Mouse (Mus musculus): ENCODE data around the gene Smim15. TPM values are rescaled to one million over a fixed set of nuclear protein-coding genes. Genes with fewer than 3 reads are reported as not detected.

The Smim15 gene
- polyA plus RNA-seq, 1 experiment from 2014 or later, result 51.3 TPM

GRCm38 (mm10) chr13:108039902-108040301 is 4.3 kb upstream of the Smim15 start:
- no peak for ATAC-seq (ENCODE audit: insufficient number of reproducible peaks, insufficient read depth, low FRiP score, low TSS enrichment, low read depth)

GRCm38 (mm10) chr13:108040451-108040850 is 3.8 kb upstream of the Smim15 start:
- Histone ChIP-seq H3K4me1 (replicated peaks) (peaks cover 15% of the 10 kb centered on the region), H3K4me3 (replicated peaks) (no peak overlapping the region), H3K36me3 (no peaks in the 10 kb centered on the region), H3K4me2 (no peak overlapping the region), H3K9me3 (no peaks in the 10 kb centered on the region), H3K27me3 (no peaks in the 10 kb centered on the region), H3K27ac (no peak overlapping the region), H3K9ac (replicated peaks) (no peak overlapping the region)
- no peak for ATAC-seq (ENCODE audit: insufficient number of reproducible peaks, insufficient read depth, low FRiP score, low TSS enrichment, low read depth)
- 80% methylated on average over 3 of the region's 3 CpGs for WGBS

More at GRCm38 (mm10) chr13:108039902-108040301, 4.3 kb upstream of the Smim15 start:
- no peaks in the 10 kb centered on the region for H3K36me3 ChIP-seq
- no peaks in the 10 kb centered on the region for H3K27me3 ChIP-seq
- 73% methylated on average over 9 of the region's 9 CpGs for WGBS
- H3K9me3 ChIP-seq, result no peaks in the 10 kb centered on the region
- H3K9ac ChIP-seq (replicated peaks), result no peak overlapping the region
- H3K27ac ChIP-seq, result no peak overlapping the region
- no peak overlapping the region for H3K4me2 ChIP-seq
- H3K4me3 ChIP-seq (replicated peaks), result no peak overlapping the region
- peaks cover 12% of the 10 kb centered on the region for H3K4me1 ChIP-seq (replicated peaks)

GRCm38 (mm10) chr13:108041358-108041757 is 2.9 kb upstream of the Smim15 start:
- 11% methylated on average over 7 of the region's 7 CpGs for WGBS
- Histone ChIP-seq H3K9ac (replicated peaks) (no peak overlapping the region), H3K36me3 (0 out of 2 replicates have a peak, but pooled peaks cover 3% of the 10 kb centered on the region), H3K27ac (no peak overlapping the region), H3K4me3 (replicated peaks) (no peak overlapping the region), H3K4me1 (replicated peaks) (peaks cover 22% of the 10 kb centered on the region), H3K27me3 (no peaks in the 10 kb centered on the region), H3K4me2 (no peak overlapping the region), H3K9me3 (no peaks in the 10 kb centered on the region)
- ATAC-seq (ENCODE audit: insufficient number of reproducible peaks, insufficient read depth, low FRiP score, low TSS enrichment, low read depth), result no peak

GRCm38 (mm10) chr13:108043431-108044221 is 620 bp upstream of the Smim15 start:
- H3K27me3 ChIP-seq, result no peaks in the 10 kb centered on the region
- H3K4me3 ChIP-seq (replicated peaks), result peak overlapping the region; percentile 80
- peaks cover 22% of the 10 kb centered on the region for H3K4me1 ChIP-seq (replicated peaks)
- WGBS, result 5% methylated on average over 23 of the region's 23 CpGs
- H3K36me3 ChIP-seq, result peaks cover 17% of the 10 kb centered on the region
- H3K4me2 ChIP-seq, result peak overlapping the region; percentile 59
- peak overlapping the region; percentile 96 for H3K27ac ChIP-seq
- ATAC-seq (ENCODE audit: insufficient number of reproducible peaks, insufficient read depth, low FRiP score, low TSS enrichment, low read depth), result peak; percentile 44; the same call in 1 of the 2 replicates
- peak overlapping the region; percentile 97 for H3K9ac ChIP-seq (replicated peaks)
- no peaks in the 10 kb centered on the region for H3K9me3 ChIP-seq

- Histone ChIP-seq H3K4me1 (replicated peaks) (peaks cover 22% of the 10 kb centered on the region), H3K36me3 (peaks cover 17% of the 10 kb centered on the region), H3K4me3 (replicated peaks) (no peak overlapping the region), H3K9me3 (no peaks in the 10 kb centered on the region), H3K27ac (no peak overlapping the region), H3K27me3 (no peaks in the 10 kb centered on the region), H3K4me2 (no peak overlapping the region), H3K9ac (replicated peaks) (no peak overlapping the region)
- WGBS, result 87% methylated on average over 3 of the region's 3 CpGs
- ATAC-seq (ENCODE audit: insufficient number of reproducible peaks, insufficient read depth, low FRiP score, low TSS enrichment, low read depth), result no peak
These were observed 1.4 kb downstream of the Smim15 start for GRCm38 (mm10) chr13:108045646-108046045.

- Histone ChIP-seq H3K27ac (no peak overlapping the region), H3K36me3 (peaks cover 18% of the 10 kb centered on the region), H3K9ac (replicated peaks) (no peak overlapping the region), H3K4me1 (replicated peaks) (peaks cover 22% of the 10 kb centered on the region), H3K27me3 (no peaks in the 10 kb centered on the region), H3K9me3 (no peaks in the 10 kb centered on the region), H3K4me2 (no peak overlapping the region; the same call in 1 of the 2 replicates), H3K4me3 (replicated peaks) (no peak overlapping the region)
- ATAC-seq (ENCODE audit: insufficient number of reproducible peaks, insufficient read depth, low FRiP score, low TSS enrichment, low read depth), result no peak
- 88% methylated on average over 3 of the region's 3 CpGs for WGBS
These were observed 1.8 kb downstream of the Smim15 start for GRCm38 (mm10) chr13:108046071-108046470.

GRCm38 (mm10) chr13:108046891-108047290 is 2.6 kb downstream of the Smim15 start:
- no peak for ATAC-seq (ENCODE audit: insufficient number of reproducible peaks, insufficient read depth, low FRiP score, low TSS enrichment, low read depth)
- Histone ChIP-seq H3K4me1 (replicated peaks) (peaks cover 22% of the 10 kb centered on the region), H3K27ac (no peak overlapping the region), H3K27me3 (no peaks in the 10 kb centered on the region), H3K36me3 (peaks cover 20% of the 10 kb centered on the region), H3K4me3 (replicated peaks) (no peak overlapping the region), H3K9ac (replicated peaks) (no peak overlapping the region), H3K4me2 (no peak overlapping the region), H3K9me3 (no peaks in the 10 kb centered on the region)
- 69% methylated on average over 6 of the region's 6 CpGs for WGBS

- Histone ChIP-seq H3K27ac (no peak overlapping the region), H3K36me3 (peaks cover 20% of the 10 kb centered on the region), H3K4me3 (replicated peaks) (no peak overlapping the region), H3K9ac (replicated peaks) (no peak overlapping the region), H3K9me3 (no peaks in the 10 kb centered on the region), H3K4me2 (no peak overlapping the region), H3K4me1 (replicated peaks) (peaks cover 20% of the 10 kb centered on the region), H3K27me3 (no peaks in the 10 kb centered on the region)
- 89% methylated on average over 6 of the region's 6 CpGs for WGBS
- ATAC-seq (ENCODE audit: insufficient number of reproducible peaks, insufficient read depth, low FRiP score, low TSS enrichment, low read depth), result no peak
These were observed 3.1 kb downstream of the Smim15 start for GRCm38 (mm10) chr13:108047364-108047763.

- Histone ChIP-seq H3K27me3 (no peaks in the 10 kb centered on the region), H3K27ac (no peak overlapping the region), H3K9ac (replicated peaks) (no peak overlapping the region), H3K4me1 (replicated peaks) (0 out of 2 replicates have a peak, but pooled peaks cover 8% of the 10 kb centered on the region), H3K4me3 (replicated peaks) (no peak overlapping the region), H3K9me3 (no peaks in the 10 kb centered on the region), H3K36me3 (no peaks in the 10 kb centered on the region), H3K4me2 (no peak overlapping the region)
- WGBS, result 76% methylated on average over 3 of the region's 3 CpGs
- no peak for ATAC-seq (ENCODE audit: insufficient number of reproducible peaks, insufficient read depth, low FRiP score, low TSS enrichment, low read depth)
These were observed 12.7 kb downstream of the Smim15 start for GRCm38 (mm10) chr13:108056896-108057295.

- Histone ChIP-seq H3K36me3 (no peaks in the 10 kb centered on the region), H3K27me3 (no peaks in the 10 kb centered on the region), H3K4me2 (no peak overlapping the region), H3K9me3 (no peaks in the 10 kb centered on the region), H3K4me3 (replicated peaks) (no peak overlapping the region), H3K4me1 (replicated peaks) (0 out of 2 replicates have a peak, but pooled peaks cover 8% of the 10 kb centered on the region), H3K9ac (replicated peaks) (no peak overlapping the region), H3K27ac (no peak overlapping the region)
- WGBS, result 66% methylated on average over 7 of the region's 7 CpGs
- ATAC-seq (ENCODE audit: insufficient number of reproducible peaks, insufficient read depth, low FRiP score, low TSS enrichment, low read depth), result no peak
These were observed 16.1 kb downstream of the Smim15 start for GRCm38 (mm10) chr13:108060286-108060885.

GRCm38 (mm10) chr13:108060936-108061578 is 16.8 kb downstream of the Smim15 start:
- Histone ChIP-seq H3K4me3 (replicated peaks) (no peak overlapping the region), H3K4me2 (no peak overlapping the region), H3K9ac (replicated peaks) (no peak overlapping the region), H3K27me3 (no peaks in the 10 kb centered on the region), H3K9me3 (no peaks in the 10 kb centered on the region), H3K27ac (no peak overlapping the region), H3K36me3 (no peaks in the 10 kb centered on the region), H3K4me1 (replicated peaks) (0 out of 2 replicates have a peak, but pooled peaks cover 8% of the 10 kb centered on the region)
- ATAC-seq (ENCODE audit: insufficient number of reproducible peaks, insufficient read depth, low FRiP score, low TSS enrichment, low read depth), result no peak
- 74% methylated on average over 8 of the region's 8 CpGs for WGBS
